Mouse (Mus musculus): ENCODE measurements around the gene Otud7a.
A peak's percentile ranks its signal among the peaks of the same experiment; 100 is the strongest.

DNA sequence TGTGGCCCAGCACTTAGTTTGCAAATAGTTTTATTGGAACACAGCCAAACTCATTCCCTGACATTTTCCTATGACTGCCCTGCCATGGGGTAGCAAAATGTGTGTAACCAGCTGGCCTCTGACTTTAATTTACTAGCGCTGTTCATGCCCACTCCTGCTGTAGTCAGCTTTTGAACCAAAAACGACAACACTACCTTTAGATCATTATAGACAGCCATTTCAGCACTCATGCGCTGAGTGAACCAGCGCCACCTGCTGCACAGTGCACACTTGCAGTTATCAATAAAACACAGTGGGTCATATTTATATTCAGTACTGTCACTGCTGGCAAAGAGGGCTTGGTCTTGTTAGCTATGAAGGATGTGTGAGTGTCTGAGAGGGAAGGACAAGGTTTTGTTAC is 293.2 kb downstream of the Otud7a start:
- TF ChIP-seq CTCF (IDR thresholded peaks at IDR 0.05; ENCODE audit: low read depth), result peak; percentile 38
- no peak for TF ChIP-seq EP300 (IDR thresholded peaks at IDR 0.05; ENCODE audit: low read depth)
